ENCODE assay signal across 9 mouse cellular contexts in genomic region chr11:75431307-75431706, GRCm38 (mm10). TPM values are rescaled to one million over a fixed set of nuclear protein-coding genes. Genes with fewer than 3 reads are reported as not detected.
DNase-seq lines count a peak whose midpoint lies in the region; ATAC-seq lines count a peak whose summit lies in the region.
"Had no signal": no experiment of that assay in that cellular context is flagged by ENCODE, and none has a peak within 500 bp of the region (broad histone marks: within the 10 kb centered on the region; RNA-seq: fewer than 3 reads in every experiment).

No protein-coding gene starts in this region.

- 82% methylated on average over 11 of the region's 11 CpGs for WGBS in midbrain, embryonic 14.5 days
- 74% methylated on average over 11 of the region's 11 CpGs for WGBS in midbrain, embryonic 16.5 days
- WGBS in forebrain, embryonic 15.5 days, result 21% methylated on average over 11 of the region's 11 CpGs

- H3K9me3 ChIP-seq in midbrain, embryonic 14.5 days (ENCODE audit: control insufficient read depth, low read length), result no peaks in the 10 kb centered on the region
- no peaks in the 10 kb centered on the region for H3K9me3 ChIP-seq in midbrain, embryonic 16.5 days (replicated peaks; ENCODE audit: control insufficient read depth, low read length, poor library complexity, severe bottlenecking)
- no peaks in the 10 kb centered on the region for H3K9me3 ChIP-seq in forebrain, embryonic 15.5 days
- H3K9me3 ChIP-seq: lung, embryonic 15.5 days had no signal

- no peak overlapping the region for H3K4me3 ChIP-seq in midbrain, embryonic 14.5 days (replicated peaks; ENCODE audit: low read depth, low read length)
- H3K4me3 ChIP-seq in midbrain, embryonic 16.5 days (ENCODE audit: low read depth, low read length), result no peak overlapping the region
- no peak overlapping the region for H3K4me3 ChIP-seq in forebrain, embryonic 15.5 days
- H3K4me3 ChIP-seq: lung, embryonic 15.5 days had no signal

- H3K4me2 ChIP-seq in midbrain, embryonic 14.5 days (ENCODE audit: low read length), result no peak overlapping the region
- no peak overlapping the region for H3K4me2 ChIP-seq in midbrain, embryonic 16.5 days (ENCODE audit: low read length)
- no peak overlapping the region for H3K4me2 ChIP-seq in forebrain, embryonic 15.5 days (replicated peaks)
- H3K4me2 ChIP-seq: lung, embryonic 15.5 days had no signal

- ATAC-seq in midbrain, embryonic 14.5 days (ENCODE audit: low FRiP score, low TSS enrichment), result no peak
- ATAC-seq in midbrain, embryonic 16.5 days, result no peak
- ATAC-seq in forebrain, embryonic 15.5 days (replicated peaks), result peak; percentile 98

- DNase-seq in midbrain, embryonic 14.5 days, result peak; percentile 32
- peak; percentile 89 to 91 for DNase-seq in layer of hippocampus, postnatal 10 days (ENCODE audit: low spot score in 2 of 2)
- peak; percentile 75 for DNase-seq in right cerebral cortex, postnatal 4 days
- no peak for DNase-seq in thymus, postnatal 25 days
- DNase-seq in kidney, adult 9 months, result no peak
- no peak for DNase-seq in urinary bladder, postnatal 10 days (ENCODE audit: low spot score)

- H3K27ac ChIP-seq in midbrain, embryonic 14.5 days (replicated peaks; ENCODE audit: low read depth, low read length), result no peak overlapping the region
- H3K27ac ChIP-seq in midbrain, embryonic 16.5 days (ENCODE audit: low read length), result no peak overlapping the region
- peak overlapping the region; percentile 66 for H3K27ac ChIP-seq in forebrain, embryonic 15.5 days (replicated peaks)
- H3K27ac ChIP-seq: lung, embryonic 15.5 days had no signal

- no peaks in the 10 kb centered on the region for H3K36me3 ChIP-seq in midbrain, embryonic 14.5 days (ENCODE audit: control insufficient read depth, insufficient read depth, low read length)
- H3K36me3 ChIP-seq in midbrain, embryonic 16.5 days (ENCODE audit: control insufficient read depth, insufficient read depth, low read length), result no peaks in the 10 kb centered on the region
- no peaks in the 10 kb centered on the region for H3K36me3 ChIP-seq in forebrain, embryonic 15.5 days
- H3K36me3 ChIP-seq: lung, embryonic 15.5 days had no signal

- H3K27me3 ChIP-seq in midbrain, embryonic 14.5 days (ENCODE audit: control insufficient read depth, insufficient read depth, low read length), result no peaks in the 10 kb centered on the region
- no peaks in the 10 kb centered on the region for H3K27me3 ChIP-seq in midbrain, embryonic 16.5 days (ENCODE audit: control insufficient read depth, insufficient read depth, low read depth, low read length)
- no peaks in the 10 kb centered on the region for H3K27me3 ChIP-seq in forebrain, embryonic 15.5 days
- H3K27me3 ChIP-seq: lung, embryonic 15.5 days had no signal

- no peak overlapping the region for H3K9ac ChIP-seq in midbrain, embryonic 14.5 days (replicated peaks; ENCODE audit: low read length)
- no peak overlapping the region for H3K9ac ChIP-seq in midbrain, embryonic 16.5 days (ENCODE audit: low read depth, low read length)
- no peak overlapping the region for H3K9ac ChIP-seq in forebrain, embryonic 15.5 days (replicated peaks)
- H3K9ac ChIP-seq: lung, embryonic 15.5 days had no signal

- no peaks in the 10 kb centered on the region for H3K4me1 ChIP-seq in midbrain, embryonic 14.5 days (ENCODE audit: control insufficient read depth, insufficient read depth, low read length)
- no peaks in the 10 kb centered on the region for H3K4me1 ChIP-seq in midbrain, embryonic 16.5 days (ENCODE audit: control insufficient read depth, insufficient read depth, low read length)
- peaks cover 18% of the 10 kb centered on the region for H3K4me1 ChIP-seq in forebrain, embryonic 15.5 days
- H3K4me1 ChIP-seq: lung, embryonic 15.5 days had no signal

RNA-seq across cellular contexts. Expression of gene Serpinf2, which starts 8.1 kb away (rescaled TPM):
- polyA plus RNA-seq in midbrain, embryonic 14.5 days (2014; fragmentation: Nextera tagmentation; extraction: Ambion mirVana), result not detected in 2 replicates
- not detected in 2 replicates for polyA plus RNA-seq in midbrain, embryonic 16.5 days (2015; fragmentation: Nextera tagmentation; extraction: Ambion mirVana)
- 0.22 TPM in 1 of 2 replicates, not detected in the other for polyA plus RNA-seq in forebrain, embryonic 15.5 days (2015; fragmentation: Nextera tagmentation; extraction: Ambion mirVana)
- under 1 TPM; 0.49 to 0.64 TPM for total RNA-seq in layer of hippocampus, postnatal 10 days (2021)

RNA-seq across cellular contexts. Expression of gene Serpinf1, which starts 8.8 kb away (rescaled TPM):
- polyA plus RNA-seq in midbrain, embryonic 14.5 days (2014; fragmentation: Nextera tagmentation; extraction: Ambion mirVana), result 2.7 and 38.5 TPM in 2 replicates
- polyA plus RNA-seq in midbrain, embryonic 16.5 days (2015; fragmentation: Nextera tagmentation; extraction: Ambion mirVana), result 28.5 and 31.8 TPM in 2 replicates
- 21.4 and 27.2 TPM in 2 replicates for polyA plus RNA-seq in forebrain, embryonic 15.5 days (2015; fragmentation: Nextera tagmentation; extraction: Ambion mirVana)
- total RNA-seq in layer of hippocampus, postnatal 10 days (2021), result 10 to 100 TPM; 30.8 to 38.9 TPM

RNA-seq across cellular contexts. Expression of gene Wdr81, which starts 23.2 kb away (rescaled TPM):
- polyA plus RNA-seq in midbrain, embryonic 14.5 days (2014; fragmentation: Nextera tagmentation; extraction: Ambion mirVana), result 5.7 and 7.4 TPM in 2 replicates
- polyA plus RNA-seq in midbrain, embryonic 16.5 days (2015; fragmentation: Nextera tagmentation; extraction: Ambion mirVana), result 7.4 and 7.6 TPM in 2 replicates
- polyA plus RNA-seq in forebrain, embryonic 15.5 days (2015; fragmentation: Nextera tagmentation; extraction: Ambion mirVana), result 7.7 and 8.2 TPM in 2 replicates
- 10 to 100 TPM; 18.7 to 18.9 TPM for total RNA-seq in layer of hippocampus, postnatal 10 days (2021)

RNA-seq across cellular contexts. Expression of gene Tlcd2, which starts 30.2 kb away (rescaled TPM):
- 1.1 and 2.5 TPM in 2 replicates for polyA plus RNA-seq in midbrain, embryonic 14.5 days (2014; fragmentation: Nextera tagmentation; extraction: Ambion mirVana)
- polyA plus RNA-seq in midbrain, embryonic 16.5 days (2015; fragmentation: Nextera tagmentation; extraction: Ambion mirVana), result 1.9 TPM in 2 replicates
- polyA plus RNA-seq in forebrain, embryonic 15.5 days (2015; fragmentation: Nextera tagmentation; extraction: Ambion mirVana), result 0.95 and 1.3 TPM in 2 replicates
- total RNA-seq in layer of hippocampus, postnatal 10 days (2021), result under 1 TPM; 0.31 to 0.73 TPM

RNA-seq across cellular contexts. Expression of gene Prpf8, which starts 55.3 kb away (rescaled TPM):
- polyA plus RNA-seq in midbrain, embryonic 14.5 days (2014; fragmentation: Nextera tagmentation; extraction: Ambion mirVana), result 59.9 and 89.5 TPM in 2 replicates
- 42.9 and 47.6 TPM in 2 replicates for polyA plus RNA-seq in midbrain, embryonic 16.5 days (2015; fragmentation: Nextera tagmentation; extraction: Ambion mirVana)
- 55.0 and 58.3 TPM in 2 replicates for polyA plus RNA-seq in forebrain, embryonic 15.5 days (2015; fragmentation: Nextera tagmentation; extraction: Ambion mirVana)
- 100 to 1,000 TPM; 113 to 123 TPM for total RNA-seq in layer of hippocampus, postnatal 10 days (2021)

Comparison
In these comparisons a context has a peak if more than half of its experiments do, and no peak if none do; other contexts are left out.
1. DNase-seq: peak in midbrain, embryonic 14.5 days (single experiment), layer of hippocampus, postnatal 10 days (2 of 2) and right cerebral cortex, postnatal 4 days (single experiment); none in thymus, postnatal 25 days (single experiment), kidney, adult 9 months (single experiment) and urinary bladder, postnatal 10 days (single experiment).